In genomic region chr19:57314346-57315012, GRCm38 (mm10) we compare ENCODE assay signal across 8 mouse cellular contexts. TPM values are rescaled to one million over a fixed set of nuclear protein-coding genes. Genes with fewer than 3 reads are reported as not detected.
DNase-seq lines count a peak whose midpoint lies in the region; ATAC-seq and TF ChIP-seq lines count a peak whose summit lies in the region.

TSS of gene Ablim1 (minus strand) at chr19:57314919.

- TF ChIP-seq POLR2A in embryonic fibroblast, embryonic 13.5 days (IDR thresholded peaks at IDR 0.05; ENCODE audit: low read depth, low read length) = no peak

- peak; percentile 26 for DNase-seq in A20 (ENCODE audit: low read depth, low spot score)
- peak; percentile 65 for DNase-seq in adrenal gland, postnatal 25 days
- DNase-seq in spleen, postnatal 36 days (ENCODE audit: low spot score in 2 of 2) = peak; percentile 26 to 29

- TF ChIP-seq CTCF in embryonic fibroblast, embryonic 13.5 days (IDR thresholded peaks at IDR 0.05; ENCODE audit: borderline replicate concordance, insufficient read depth, low read length) = no peak

- no peaks in the 10 kb centered on the region for H3K9me3 ChIP-seq in heart, embryonic 13.5 days
- no peaks in the 10 kb centered on the region for H3K9me3 ChIP-seq in kidney, embryonic 14.5 days (ENCODE audit: control insufficient read depth, low read length)
- no peaks in the 10 kb centered on the region for H3K9me3 ChIP-seq in limb, embryonic 13.5 days
- H3K9me3 ChIP-seq in midbrain, embryonic 12.5 days = no peaks in the 10 kb centered on the region

- peak within 1 kb of the TSS; percentile 89 for H3K4me2 ChIP-seq in heart, embryonic 13.5 days
- peak within 1 kb of the TSS; percentile 96 for H3K4me2 ChIP-seq in kidney, embryonic 14.5 days (replicated peaks; ENCODE audit: low read depth, low read length)
- peak within 1 kb of the TSS; percentile 98 for H3K4me2 ChIP-seq in limb, embryonic 13.5 days (replicated peaks)
- H3K4me2 ChIP-seq in midbrain, embryonic 12.5 days (replicated peaks) = peak within 1 kb of the TSS; percentile 98

- H3K27me3 ChIP-seq in heart, embryonic 13.5 days (replicated peaks) = peaks cover 33% of the 10 kb centered on the region
- peaks cover 6% of the 10 kb centered on the region; the same call in 1 of the 2 replicates for H3K27me3 ChIP-seq in kidney, embryonic 14.5 days (ENCODE audit: control insufficient read depth, insufficient read depth, low read length)
- peaks cover 56% of the 10 kb centered on the region for H3K27me3 ChIP-seq in limb, embryonic 13.5 days
- peaks cover 30% of the 10 kb centered on the region for H3K27me3 ChIP-seq in midbrain, embryonic 12.5 days

- H3K36me3 ChIP-seq in heart, embryonic 13.5 days = no peaks in the 10 kb centered on the region
- H3K36me3 ChIP-seq in kidney, embryonic 14.5 days (ENCODE audit: control insufficient read depth, insufficient read depth, low read length) = no peaks in the 10 kb centered on the region
- H3K36me3 ChIP-seq in limb, embryonic 13.5 days = no peaks in the 10 kb centered on the region
- no peaks in the 10 kb centered on the region for H3K36me3 ChIP-seq in midbrain, embryonic 12.5 days

- H3K9ac ChIP-seq in heart, embryonic 13.5 days = peak within 1 kb of the TSS; percentile 91
- peak within 1 kb of the TSS; percentile 53 for H3K9ac ChIP-seq in kidney, embryonic 14.5 days (ENCODE audit: low read depth, low read length)
- H3K9ac ChIP-seq in limb, embryonic 13.5 days = peak within 1 kb of the TSS; percentile 63
- H3K9ac ChIP-seq in midbrain, embryonic 12.5 days (replicated peaks) = peak within 1 kb of the TSS; percentile 69

- H3K4me3 ChIP-seq in embryonic fibroblast, embryonic 13.5 days (ENCODE audit: insufficient read depth, low read length) = peak within 1 kb of the TSS; percentile 29
- peak within 1 kb of the TSS; percentile 79 for H3K4me3 ChIP-seq in heart, embryonic 13.5 days
- H3K4me3 ChIP-seq in kidney, embryonic 14.5 days (ENCODE audit: low read length) = peak within 1 kb of the TSS; percentile 55
- peak within 1 kb of the TSS; percentile 52 for H3K4me3 ChIP-seq in limb, embryonic 13.5 days
- peak within 1 kb of the TSS; percentile 61 for H3K4me3 ChIP-seq in midbrain, embryonic 12.5 days

- no peak for ATAC-seq in heart, embryonic 13.5 days (ENCODE audit: extremely low read depth, insufficient number of reproducible peaks, low FRiP score, low TSS enrichment)
- peak; percentile 72 for ATAC-seq in kidney, embryonic 14.5 days (ENCODE audit: low FRiP score, low TSS enrichment)
- ATAC-seq in limb, embryonic 13.5 days (ENCODE audit: low FRiP score, low read depth) = no peak
- peak; percentile 54 for ATAC-seq in midbrain, embryonic 12.5 days (ENCODE audit: low FRiP score, low read depth)

- H3K4me1 ChIP-seq in embryonic fibroblast, embryonic 13.5 days (ENCODE audit: control insufficient read depth, insufficient read depth, low read length) = peaks cover 4% of the 10 kb centered on the region
- H3K4me1 ChIP-seq in heart, embryonic 13.5 days = peaks cover 18% of the 10 kb centered on the region
- peaks cover 5% of the 10 kb centered on the region; the same call in 1 of the 2 replicates for H3K4me1 ChIP-seq in kidney, embryonic 14.5 days (ENCODE audit: control insufficient read depth, insufficient read depth, low read length)
- H3K4me1 ChIP-seq in limb, embryonic 13.5 days = peaks cover 16% of the 10 kb centered on the region
- peaks cover 11% of the 10 kb centered on the region for H3K4me1 ChIP-seq in midbrain, embryonic 12.5 days

- no peak within 1 kb of the TSS for H3K27ac ChIP-seq in embryonic fibroblast, embryonic 13.5 days (ENCODE audit: insufficient read depth, low read length)
- peak within 1 kb of the TSS; percentile 68 for H3K27ac ChIP-seq in heart, embryonic 13.5 days (replicated peaks)
- H3K27ac ChIP-seq in kidney, embryonic 14.5 days (ENCODE audit: low read depth, low read length) = no peak within 1 kb of the TSS
- H3K27ac ChIP-seq in limb, embryonic 13.5 days = no peak within 1 kb of the TSS
- peak within 1 kb of the TSS; percentile 60 for H3K27ac ChIP-seq in midbrain, embryonic 12.5 days (replicated peaks)

- WGBS in heart, embryonic 13.5 days = 2% methylated on average over 52 of the region's 52 CpGs
- WGBS in kidney, embryonic 14.5 days = 1% methylated on average over 41 of the region's 52 CpGs
- WGBS in limb, embryonic 13.5 days = 1% methylated on average over 49 of the region's 52 CpGs
- WGBS in midbrain, embryonic 12.5 days = 2% methylated on average over 49 of the region's 52 CpGs

RNA-seq across cellular contexts. Expression of gene Ablim1, which starts in this region (rescaled TPM):
- total RNA-seq in adrenal gland, postnatal 25 days (2021) = 32.5 and 35.6 TPM in 2 replicates
- 16.7 and 24.0 TPM in 2 replicates for polyA plus RNA-seq in embryonic fibroblast, embryonic 13.5 days (2011; ENCODE audit: insufficient read length, low read depth, missing spikeins)
- 35.7 and 38.5 TPM in 2 replicates for polyA plus RNA-seq in heart, embryonic 13.5 days (2015; fragmentation: Nextera tagmentation; extraction: Ambion mirVana)
- polyA plus RNA-seq in kidney, embryonic 14.5 days (2014; fragmentation: Nextera tagmentation; extraction: Ambion mirVana) = 21.0 and 36.0 TPM in 2 replicates
- 29.1 and 34.0 TPM in 2 replicates for polyA plus RNA-seq in limb, embryonic 13.5 days (2015; fragmentation: Nextera tagmentation; extraction: Ambion mirVana)
- polyA plus RNA-seq in midbrain, embryonic 12.5 days (2016; fragmentation: Nextera tagmentation; extraction: Ambion mirVana) = 23.5 and 24.0 TPM in 2 replicates

Comparison
In these comparisons a context has a peak if more than half of its experiments do, and no peak if none do; other contexts are left out.
1. H3K27ac ChIP-seq: peak in heart, embryonic 13.5 days (single experiment) and midbrain, embryonic 12.5 days (single experiment); none in embryonic fibroblast, embryonic 13.5 days (single experiment), kidney, embryonic 14.5 days (single experiment) and limb, embryonic 13.5 days (single experiment).
2. H3K4me3 ChIP-seq: peak in every context shown above with its lines; median percentile 79 in heart, embryonic 13.5 days; 61 in midbrain, embryonic 12.5 days; 55 in kidney, embryonic 14.5 days; 52 in limb, embryonic 13.5 days; 29 in embryonic fibroblast, embryonic 13.5 days.
3. ATAC-seq: peak in kidney, embryonic 14.5 days (single experiment) and midbrain, embryonic 12.5 days (single experiment); none in heart, embryonic 13.5 days (single experiment) and limb, embryonic 13.5 days (single experiment).
4. Peak in every context shown above with its lines, with median percentiles within 50 percentile points of each other: DNase-seq, H3K4me2 ChIP-seq and H3K9ac ChIP-seq.